Mouse (Mus musculus) megakaryocyte-erythroid progenitor cell, adult 5 weeks (primary cell): ENCODE measurements around the gene Slc5a6. TPM values are rescaled to one million over a fixed set of nuclear protein-coding genes. Genes with fewer than 3 reads are reported as not detected.

Experiments used
- polyA plus RNA-seq: library from polyadenylated mRNA; stranded (reverse); fragments of >175 nt; gene quantifications from 2 replicates; pipeline ENCODE4 v1.2.3, GENCODE M21; 2012

Slc5a6 gene
- 17.3 and 18.2 TPM in 2 replicates for polyA plus RNA-seq

DNA sequence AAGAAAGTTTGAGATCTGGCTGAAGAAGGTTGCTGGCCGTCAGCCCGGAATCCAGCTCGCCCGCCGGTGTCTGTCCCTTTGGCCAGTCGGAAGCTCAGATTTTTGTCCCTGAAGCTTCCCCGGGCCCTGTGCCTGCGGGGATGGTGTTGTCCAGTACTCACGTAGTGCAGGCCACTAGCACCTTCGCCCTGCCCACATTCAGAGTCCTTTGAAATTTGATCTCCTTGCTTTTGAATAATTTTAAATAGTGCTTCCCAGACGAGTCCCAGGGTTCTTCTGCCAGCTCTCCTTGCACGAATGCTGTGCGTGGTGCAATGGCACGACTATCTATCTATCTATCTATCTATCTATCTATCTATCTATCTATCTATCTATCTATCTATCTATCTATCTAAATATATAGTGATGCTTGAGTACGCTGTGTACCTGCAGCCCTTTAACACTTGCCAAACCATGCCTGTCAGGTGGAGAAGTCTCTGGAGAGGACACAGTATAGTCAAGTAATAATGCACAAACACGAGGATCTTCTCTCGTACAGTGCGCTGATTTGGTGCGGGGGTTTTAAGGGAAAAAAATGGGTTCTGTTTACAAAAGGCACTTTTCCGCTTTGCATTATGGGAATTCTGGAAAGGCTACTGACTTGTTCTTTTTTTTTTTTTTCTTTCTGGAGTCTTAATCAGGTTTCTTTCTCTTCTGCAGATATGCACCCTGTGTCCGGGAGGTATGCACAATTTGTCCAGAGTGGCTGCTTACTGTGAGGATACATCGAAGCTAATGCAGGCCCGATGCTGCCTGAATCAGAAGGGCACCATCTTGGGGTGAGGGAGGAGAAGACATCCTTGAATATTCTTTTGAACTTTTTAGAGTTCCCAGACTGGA, at the start of gene Slc5a6:
Slc5a6 (minus strand) TSS at position 162 of the 879 bp plus-strand sequence.

DNA sequence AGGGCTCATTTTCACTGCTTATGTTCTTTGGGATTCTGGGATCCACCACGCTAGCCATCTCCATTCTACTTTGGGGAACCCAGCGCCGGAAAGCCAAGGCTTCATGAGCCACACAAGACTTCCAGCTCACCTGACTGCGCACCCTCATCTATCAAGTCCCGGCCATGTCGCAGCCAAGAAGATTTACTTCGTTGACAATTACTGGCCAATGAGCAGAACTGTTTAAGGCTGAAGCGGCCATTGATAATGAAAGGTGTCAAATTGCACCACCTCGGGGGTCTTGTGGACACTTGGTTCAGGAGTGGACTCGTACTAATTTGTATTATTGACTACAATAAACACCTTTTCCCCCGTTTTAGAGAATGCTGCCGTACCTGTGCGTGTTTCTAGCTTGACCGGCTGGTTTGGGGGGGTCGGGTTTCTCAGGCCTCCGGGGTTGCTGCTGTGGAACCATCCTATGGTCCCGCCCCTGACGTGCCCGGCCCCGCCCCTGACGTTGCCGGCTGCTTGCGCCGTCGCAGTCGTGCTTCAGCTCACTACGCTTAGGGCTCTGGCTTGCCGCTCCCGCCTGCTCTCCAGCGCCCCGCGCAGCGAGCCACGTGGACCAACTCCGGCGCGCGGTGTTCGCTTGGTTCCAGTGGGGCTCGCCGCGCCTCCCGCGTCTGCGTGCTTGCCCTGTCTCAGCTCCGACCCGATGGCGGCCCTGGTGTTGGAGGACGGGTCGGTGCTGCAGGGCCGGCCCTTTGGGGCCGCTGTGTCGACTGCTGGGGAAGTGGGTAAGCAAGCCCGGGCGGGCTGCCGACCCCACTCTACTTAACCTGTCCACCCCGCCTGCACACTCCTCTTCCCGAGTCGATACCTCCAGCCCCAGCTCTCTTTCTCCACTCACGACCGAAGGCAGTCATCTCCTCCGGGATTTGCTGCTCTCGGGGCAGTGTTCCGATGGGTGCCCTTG, 5.8 kb upstream of the Slc5a6 start, which contains the start of gene Cad:
Cad (plus strand) TSS at position 520 of the 955 bp plus-strand sequence.

GRCm38 (mm10) chr5:31047848-31048762, 619 bp downstream of the Slc5a6 start, which contains the start of gene Atraid:
Gene Atraid, plus strand, starts transcription at chr5:31048312.

Other genes starting within 250 kb of the Slc5a6 start
- gene Mapre3, start 234.3 kb downstream of the Slc5a6 start, polyA plus RNA-seq = 1.4 and 2.5 TPM in 2 replicates
- 30.4 and 33.8 TPM in 2 replicates for gene Tmem214, start 180.9 kb downstream of the Slc5a6 start, polyA plus RNA-seq
- 77.8 and 86.3 TPM in 2 replicates for gene Agbl5, start 160.2 kb downstream of the Slc5a6 start, polyA plus RNA-seq
- gene Ost4, start 141.1 kb downstream of the Slc5a6 start, polyA plus RNA-seq = 87.6 and 90.0 TPM in 2 replicates
- gene Emilin1, start 135.5 kb downstream of the Slc5a6 start, polyA plus RNA-seq = 129 and 171 TPM in 2 replicates
- 49.3 and 67.4 TPM in 2 replicates for gene Khk, start 127.5 kb downstream of the Slc5a6 start, polyA plus RNA-seq
- not detected in 2 replicates for gene Cgref1, start 103.3 kb downstream of the Slc5a6 start, polyA plus RNA-seq
- gene Preb, start 88.6 kb downstream of the Slc5a6 start, polyA plus RNA-seq = 78.9 and 93.2 TPM in 2 replicates
- gene Tcf23, start 80.3 kb downstream of the Slc5a6 start, polyA plus RNA-seq = not detected in 2 replicates
- 28.8 and 32.8 TPM in 2 replicates for gene Atraid, start 612 bp downstream of the Slc5a6 start, polyA plus RNA-seq
- 404 and 431 TPM in 2 replicates for gene Cad, start 5.9 kb upstream of the Slc5a6 start, polyA plus RNA-seq
- not detected in 2 replicates for gene Dnajc5g, start 57.4 kb upstream of the Slc5a6 start, polyA plus RNA-seq
- gene Slc30a3, start 59.3 kb upstream of the Slc5a6 start, polyA plus RNA-seq = 0.10 TPM in 1 of 2 replicates, not detected in the other
- not detected in 2 replicates for gene Trim54, start 67.8 kb upstream of the Slc5a6 start, polyA plus RNA-seq
- gene Ucn, start 89.9 kb upstream of the Slc5a6 start, polyA plus RNA-seq = not detected in 2 replicates
- gene Mpv17, start 105.3 kb upstream of the Slc5a6 start, polyA plus RNA-seq = 23.0 and 24.7 TPM in 2 replicates
- gene Gm29609, start 131.0 kb upstream of the Slc5a6 start, polyA plus RNA-seq = 2.1 and 10.0 TPM in 2 replicates
- gene Gtf3c2, start 131.2 kb upstream of the Slc5a6 start, polyA plus RNA-seq = 58.4 and 78.1 TPM in 2 replicates
- 46.3 and 48.0 TPM in 2 replicates for gene Snx17, start 144.3 kb upstream of the Slc5a6 start, polyA plus RNA-seq
- 148 and 170 TPM in 2 replicates for gene Eif2b4, start 144.5 kb upstream of the Slc5a6 start, polyA plus RNA-seq
- gene Zfp513, start 153.4 kb upstream of the Slc5a6 start, polyA plus RNA-seq = 40.3 and 44.4 TPM in 2 replicates
- 279 and 290 TPM in 2 replicates for gene Ppm1g, start 171.8 kb upstream of the Slc5a6 start, polyA plus RNA-seq
- gene Nrbp1, start 191.9 kb upstream of the Slc5a6 start, polyA plus RNA-seq = 44.7 and 59.7 TPM in 2 replicates
- 0.55 and 0.85 TPM in 2 replicates for gene Gm9970, start 192.3 kb upstream of the Slc5a6 start, polyA plus RNA-seq
- 3.9 and 6.5 TPM in 2 replicates for gene Krtcap3, start 202.8 kb upstream of the Slc5a6 start, polyA plus RNA-seq
- 26.2 and 30.1 TPM in 2 replicates for gene Ift172, start 242.2 kb upstream of the Slc5a6 start, polyA plus RNA-seq
- gene Fndc4, start 247.2 kb upstream of the Slc5a6 start, polyA plus RNA-seq = 0.26 and 0.30 TPM in 2 replicates
- 0.02 TPM in 1 of 2 replicates, not detected in the other for gene Gckr, start 248.5 kb upstream of the Slc5a6 start, polyA plus RNA-seq